Mouse (Mus musculus): ENCODE data around the gene Hist4h4. TPM values are rescaled to one million over a fixed set of nuclear protein-coding genes. Genes with fewer than 3 reads are reported as not detected.

The Hist4h4 gene
- polyA plus RNA-seq, 1 experiment = 0.74 TPM

GRCm38 (mm10) chr6:136792884-136793758, 11.1 kb downstream of the Hist4h4 start:
- no peak for TF ChIP-seq POLR2A (IDR thresholded peaks at IDR 0.05; ENCODE audit: low read depth, low read length)
- no peak for TF ChIP-seq CTCF (conservative IDR thresholded peaks at IDR 0.05; ENCODE audit: insufficient read depth, insufficient read length, low read depth, low read length)
- no peak for DNase-seq
- Histone ChIP-seq H3K27me3 (replicated peaks; ENCODE audit: control insufficient read depth, insufficient read depth, low read length) (no peaks in the 10 kb centered on the region), H3K27ac (ENCODE audit: insufficient read depth, low read depth, low read length) (no peak overlapping the region), H3K36me3 (ENCODE audit: control insufficient read depth, insufficient read depth, low read length) (no peaks in the 10 kb centered on the region), H3K4me3 (ENCODE audit: insufficient read depth, low read depth, low read length) (no peak overlapping the region), H3K4me1 (ENCODE audit: control insufficient read depth, insufficient read depth, low read length) (no peaks in the 10 kb centered on the region)
- WGBS = 52% methylated on average over 16 of the region's 16 CpGs

GRCm38 (mm10) chr6:136789391-136789971, 14.7 kb downstream of the Hist4h4 start:
- no peak overlapping the region for H3K4me3 ChIP-seq (ENCODE audit: insufficient read depth, low read depth, low read length)
- no peaks in the 10 kb centered on the region for H3K36me3 ChIP-seq (ENCODE audit: control insufficient read depth, insufficient read depth, low read length)
- WGBS = 53% methylated on average over 5 of the region's 5 CpGs
- H3K4me1 ChIP-seq (ENCODE audit: control insufficient read depth, insufficient read depth, low read length) = no peaks in the 10 kb centered on the region
- H3K27me3 ChIP-seq (replicated peaks; ENCODE audit: control insufficient read depth, insufficient read depth, low read length) = no peaks in the 10 kb centered on the region
- H3K27ac ChIP-seq (ENCODE audit: insufficient read depth, low read depth, low read length) = peak overlapping the region; percentile 49; the same call in 1 of the 2 replicates
- DNase-seq = peak; percentile 71
- no peak for TF ChIP-seq POLR2A (IDR thresholded peaks at IDR 0.05; ENCODE audit: low read depth, low read length)
- no peak for TF ChIP-seq CTCF (conservative IDR thresholded peaks at IDR 0.05; ENCODE audit: insufficient read depth, insufficient read length, low read depth, low read length)

- Histone ChIP-seq H3K27ac (ENCODE audit: insufficient read depth, low read depth, low read length) (no peak overlapping the region), H3K36me3 (ENCODE audit: control insufficient read depth, insufficient read depth, low read length) (no peaks in the 10 kb centered on the region), H3K4me3 (ENCODE audit: insufficient read depth, low read depth, low read length) (no peak overlapping the region), H3K27me3 (replicated peaks; ENCODE audit: control insufficient read depth, insufficient read depth, low read length) (no peaks in the 10 kb centered on the region), H3K4me1 (ENCODE audit: control insufficient read depth, insufficient read depth, low read length) (no peaks in the 10 kb centered on the region)
- TF ChIP-seq CTCF (conservative IDR thresholded peaks at IDR 0.05; ENCODE audit: insufficient read depth, insufficient read length, low read depth, low read length) = no peak
- no peak for TF ChIP-seq POLR2A (IDR thresholded peaks at IDR 0.05; ENCODE audit: low read depth, low read length)
- no peak for DNase-seq
- WGBS = 90% methylated on average over 9 of the region's 9 CpGs
Observed at GRCm38 (mm10) chr6:136782761-136783160, 21.5 kb downstream of the Hist4h4 start.

- TF ChIP-seq POLR2A (IDR thresholded peaks at IDR 0.05; ENCODE audit: low read depth, low read length) (no peak), CTCF (conservative IDR thresholded peaks at IDR 0.05; ENCODE audit: insufficient read depth, insufficient read length, low read depth, low read length) (no peak)
- no peak for DNase-seq
- H3K4me3 ChIP-seq (ENCODE audit: insufficient read depth, low read depth, low read length) = no peak overlapping the region
- no peaks in the 10 kb centered on the region for H3K27me3 ChIP-seq (replicated peaks; ENCODE audit: control insufficient read depth, insufficient read depth, low read length)
- 91% methylated on average over 12 of the region's 12 CpGs for WGBS
- no peaks in the 10 kb centered on the region for H3K4me1 ChIP-seq (ENCODE audit: control insufficient read depth, insufficient read depth, low read length)
- no peak overlapping the region for H3K27ac ChIP-seq (ENCODE audit: insufficient read depth, low read depth, low read length)
- H3K36me3 ChIP-seq (ENCODE audit: control insufficient read depth, insufficient read depth, low read length) = no peaks in the 10 kb centered on the region
Observed at GRCm38 (mm10) chr6:136782146-136782545, 22.1 kb downstream of the Hist4h4 start.

- no peaks in the 10 kb centered on the region for H3K27me3 ChIP-seq (replicated peaks; ENCODE audit: control insufficient read depth, insufficient read depth, low read length)
- no peak for DNase-seq
- no peak within 1 kb of the TSS for H3K4me3 ChIP-seq (ENCODE audit: insufficient read depth, low read depth, low read length)
- TF ChIP-seq CTCF (conservative IDR thresholded peaks at IDR 0.05; ENCODE audit: insufficient read depth, insufficient read length, low read depth, low read length) (no peak), POLR2A (IDR thresholded peaks at IDR 0.05; ENCODE audit: low read depth, low read length) (no peak)
- no peaks in the 10 kb centered on the region for H3K36me3 ChIP-seq (ENCODE audit: control insufficient read depth, insufficient read depth, low read length)
- 72% methylated on average over 20 of the region's 20 CpGs for WGBS
- H3K4me1 ChIP-seq (ENCODE audit: control insufficient read depth, insufficient read depth, low read length) = no peaks in the 10 kb centered on the region
- no peak within 1 kb of the TSS for H3K27ac ChIP-seq (ENCODE audit: insufficient read depth, low read depth, low read length)
Observed at GRCm38 (mm10) chr6:136781377-136781986, 22.7 kb downstream of the Hist4h4 start, which contains the start of gene Gucy2c. Gucy2c (minus strand) TSS chr6:136781765.

GRCm38 (mm10) chr6:136776392-136776791, 27.8 kb downstream of the Hist4h4 start:
- H3K4me3 ChIP-seq (ENCODE audit: insufficient read depth, low read depth, low read length) = no peak overlapping the region
- no peak overlapping the region for H3K27ac ChIP-seq (ENCODE audit: insufficient read depth, low read depth, low read length)
- H3K27me3 ChIP-seq (replicated peaks; ENCODE audit: control insufficient read depth, insufficient read depth, low read length) = no peaks in the 10 kb centered on the region
- TF ChIP-seq POLR2A (IDR thresholded peaks at IDR 0.05; ENCODE audit: low read depth, low read length) (no peak), CTCF (conservative IDR thresholded peaks at IDR 0.05; ENCODE audit: insufficient read depth, insufficient read length, low read depth, low read length) (no peak)
- DNase-seq = peak; percentile 17
- 95% methylated on average over 1 of the region's 1 CpGs for WGBS
- H3K36me3 ChIP-seq (ENCODE audit: control insufficient read depth, insufficient read depth, low read length) = no peaks in the 10 kb centered on the region
- H3K4me1 ChIP-seq (ENCODE audit: control insufficient read depth, insufficient read depth, low read length) = no peaks in the 10 kb centered on the region

GRCm38 (mm10) chr6:136769859-136770258, 34.4 kb downstream of the Hist4h4 start:
- no peaks in the 10 kb centered on the region for H3K36me3 ChIP-seq (ENCODE audit: control insufficient read depth, insufficient read depth, low read length)
- H3K27ac ChIP-seq (ENCODE audit: insufficient read depth, low read depth, low read length) = no peak overlapping the region
- H3K27me3 ChIP-seq (replicated peaks; ENCODE audit: control insufficient read depth, insufficient read depth, low read length) = no peaks in the 10 kb centered on the region
- no peak for DNase-seq
- no peaks in the 10 kb centered on the region for H3K4me1 ChIP-seq (ENCODE audit: control insufficient read depth, insufficient read depth, low read length)
- TF ChIP-seq POLR2A (IDR thresholded peaks at IDR 0.05; ENCODE audit: low read depth, low read length) (no peak), CTCF (conservative IDR thresholded peaks at IDR 0.05; ENCODE audit: insufficient read depth, insufficient read length, low read depth, low read length) (no peak)
- WGBS = 84% methylated on average over 7 of the region's 7 CpGs
- no peak overlapping the region for H3K4me3 ChIP-seq (ENCODE audit: insufficient read depth, low read depth, low read length)
